Mouse (Mus musculus) hindbrain, embryonic 14.5 days (tissue): Measurements from ENCODE around the gene Rftn1. TPM values are rescaled to one million over a fixed set of nuclear protein-coding genes. Genes with fewer than 3 reads are reported as not detected.

Source experiments
- ATAC-seq: fragments of 200-750 bp; cut with Nextera tagmentation; 2 replicates; pipeline ENCODE4 v1.8.0; 2017; ENCODE audit warnings: moderate number of reproducible peaks, mild to moderate bottlenecking, moderate TSS enrichment, moderate library complexity; ENCODE audit not compliant: low FRiP score
- DNase-seq: peaks from one replicate; pipeline ENCODE4 v3.0.0-alpha.2; 2015; ENCODE audit warnings: low spot score
- H3K27ac ChIP-seq: fragments of 300-500 bp; sonication (generic); 2 replicates; pipeline ENCODE4 v1.5.1; 2014; ENCODE audit warnings: mild to moderate bottlenecking, moderate library complexity
- H3K27me3 ChIP-seq: fragments of 300-500 bp; sonication (generic); 2 replicates; pipeline ENCODE4 v1.6.1; 2014; ENCODE audit warnings: mild to moderate bottlenecking, low read length, mixed read lengths; ENCODE audit not compliant: control insufficient read depth, insufficient read depth
- H3K36me3 ChIP-seq: fragments of 300-500 bp; sonication (generic); replicated peaks from 2 replicates; pipeline ENCODE4 v1.6.1; 2014; ENCODE audit not compliant: control insufficient read depth, insufficient read depth
- H3K4me1 ChIP-seq: fragments of 300-500 bp; sonication (generic); replicated peaks from 2 replicates; pipeline ENCODE4 v1.6.1; 2014; ENCODE audit warnings: antibody characterized with exemption, low read length, mixed read lengths; ENCODE audit not compliant: control insufficient read depth, insufficient read depth
- H3K4me2 ChIP-seq: fragments of 300-500 bp; sonication (generic); replicated peaks from 2 replicates; pipeline ENCODE4 v1.6.1; 2014; ENCODE audit warnings: mild to moderate bottlenecking, moderate library complexity
- H3K4me3 ChIP-seq: fragments of 300-500 bp; sonication (generic); replicated peaks from 2 replicates; pipeline ENCODE4 v1.5.1; 2014; ENCODE audit warnings: mild to moderate bottlenecking, low read length
- H3K9ac ChIP-seq: fragments of 300-500 bp; sonication (generic); 2 replicates; pipeline ENCODE4 v1.6.1; 2014
- H3K9me3 ChIP-seq: fragments of 300-500 bp; sonication (generic); 2 replicates; pipeline ENCODE4 v1.6.1; 2016; ENCODE audit warnings: low read length; ENCODE audit not compliant: control insufficient read depth
- WGBS: fragments of 180-500 bp; shearing (Covaris S2); extraction: QIAGEN DNeasy Blood & Tissue Kit; methylation state at CpG from one replicate; pipeline ENCODE4 v1.1.7; 2014; 5-methylcytosine and 5-hydroxymethylcytosine counted together
- polyA plus RNA-seq: library from polyadenylated mRNA; unstranded; fragments of >200 nt; fragmentation: Nextera tagmentation; extraction: Ambion mirVana; gene quantifications from 2 replicates; pipeline ENCODE4 v1.2.1, GENCODE M21; 2014

Gene Rftn1
- polyA plus RNA-seq, 1 experiment from 2014 or later = 21.0 TPM

- Histone ChIP-seq H3K36me3 (no peaks in the 10 kb centered on the region), H3K4me3 (no peak overlapping the region), H3K9me3 (no peaks in the 10 kb centered on the region), H3K27me3 (no peaks in the 10 kb centered on the region), H3K27ac (no peak overlapping the region), H3K9ac (no peak overlapping the region), H3K4me1 (no peaks in the 10 kb centered on the region; the same call in 1 of the 2 replicates), H3K4me2 (no peak overlapping the region)
- ATAC-seq (no peak), DNase-seq (no peak)
- WGBS = 84% methylated on average over 10 of the region's 10 CpGs
Observed at GRCm38 (mm10) chr17:50068681-50069138, 121.8 kb downstream of the Rftn1 start.

- no peak overlapping the region for H3K4me3 ChIP-seq
- no peak overlapping the region for H3K27ac ChIP-seq
- no peaks in the 10 kb centered on the region for H3K9me3 ChIP-seq
- 88% methylated on average over 5 of the region's 5 CpGs for WGBS
- H3K36me3 ChIP-seq = no peaks in the 10 kb centered on the region
- H3K27me3 ChIP-seq = no peaks in the 10 kb centered on the region
- H3K4me2 ChIP-seq = no peak overlapping the region
- no peaks in the 10 kb centered on the region; the same call in 1 of the 2 replicates for H3K4me1 ChIP-seq
- DNase-seq (no peak), ATAC-seq (no peak)
- H3K9ac ChIP-seq = no peak overlapping the region
Observed at GRCm38 (mm10) chr17:50067774-50068680, 122.4 kb downstream of the Rftn1 start.

- Histone ChIP-seq H3K4me3 (no peak overlapping the region), H3K4me2 (no peak overlapping the region), H3K36me3 (no peaks in the 10 kb centered on the region), H3K9ac (no peak overlapping the region), H3K9me3 (no peaks in the 10 kb centered on the region), H3K27ac (no peak overlapping the region), H3K4me1 (no peaks in the 10 kb centered on the region; the same call in 1 of the 2 replicates), H3K27me3 (no peaks in the 10 kb centered on the region)
- no peak for ATAC-seq
- WGBS = 67% methylated on average over 8 of the region's 8 CpGs
- DNase-seq = no peak
Observed at GRCm38 (mm10) chr17:50066822-50067713, 123.4 kb downstream of the Rftn1 start.

DNA sequence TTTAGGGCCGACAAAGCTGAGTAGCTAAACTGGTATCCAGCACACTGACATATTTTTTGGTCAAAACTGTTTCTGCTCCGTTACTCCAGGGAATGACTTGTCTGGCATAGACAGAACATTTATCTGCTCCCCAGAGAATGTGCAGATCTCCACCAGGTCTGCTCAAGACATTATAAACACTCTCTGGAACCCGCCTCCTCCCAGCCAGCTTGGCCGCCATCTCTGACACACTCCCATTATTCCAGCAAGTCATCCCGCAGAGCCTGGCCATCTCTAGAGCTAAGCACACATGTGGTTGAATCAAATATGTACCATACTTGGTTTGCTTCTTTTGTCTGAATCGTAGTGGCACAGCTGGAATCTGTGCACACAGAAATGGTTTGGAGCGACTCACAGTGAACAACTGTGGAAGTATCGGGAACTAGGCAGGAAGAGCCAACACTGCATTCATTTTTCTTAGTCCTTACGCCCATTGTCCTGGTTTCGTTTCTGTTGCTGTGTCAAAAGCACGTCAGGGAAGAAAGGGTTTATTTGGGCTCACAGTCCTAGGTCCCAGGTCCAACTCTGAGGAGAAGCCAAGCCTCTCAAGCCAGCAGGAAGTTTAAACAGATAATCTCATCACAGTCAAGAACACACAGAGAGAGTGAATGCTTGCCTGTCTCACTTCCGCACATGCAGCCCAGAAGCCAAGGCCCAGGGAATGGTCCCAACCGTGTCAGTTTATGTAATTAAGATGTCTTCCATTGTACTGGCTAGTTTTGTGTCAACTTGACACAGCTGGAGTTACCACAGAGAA lies 126.4 kb downstream of the Rftn1 start:
- Histone ChIP-seq H3K4me3 (no peak overlapping the region), H3K36me3 (no peaks in the 10 kb centered on the region), H3K27ac (no peak overlapping the region), H3K4me2 (no peak overlapping the region), H3K27me3 (no peaks in the 10 kb centered on the region), H3K4me1 (no peaks in the 10 kb centered on the region), H3K9ac (no peak overlapping the region), H3K9me3 (no peaks in the 10 kb centered on the region)
- ATAC-seq (no peak), DNase-seq (no peak)
- 75% methylated on average over 13 of the region's 13 CpGs for WGBS

DNA sequence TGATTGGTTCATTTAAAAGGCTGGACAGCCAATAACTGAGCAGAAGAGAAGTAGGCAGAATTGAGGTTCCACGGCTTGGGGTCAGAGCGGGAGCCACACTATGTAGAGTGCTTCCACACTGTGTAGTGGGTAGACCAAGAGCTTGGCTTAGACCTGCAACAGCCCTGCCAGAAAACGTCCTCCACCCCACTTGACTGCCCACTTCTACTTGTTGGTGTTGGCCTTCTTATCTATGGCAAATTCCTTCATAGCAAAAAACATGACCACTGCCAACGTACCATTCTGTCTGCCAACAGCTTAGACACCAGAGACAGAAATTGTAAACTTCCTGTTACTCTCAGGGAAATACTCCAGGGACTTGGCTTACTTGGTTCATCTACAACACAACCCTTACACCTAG lies 127.8 kb downstream of the Rftn1 start:
- Histone ChIP-seq H3K9ac (no peak overlapping the region), H3K4me3 (no peak overlapping the region), H3K4me1 (no peaks in the 10 kb centered on the region), H3K9me3 (no peaks in the 10 kb centered on the region), H3K4me2 (no peak overlapping the region), H3K27ac (no peak overlapping the region), H3K36me3 (no peaks in the 10 kb centered on the region), H3K27me3 (no peaks in the 10 kb centered on the region)
- 94% methylated on average over 4 of the region's 4 CpGs for WGBS
- ATAC-seq (no peak), DNase-seq (no peak)

DNA sequence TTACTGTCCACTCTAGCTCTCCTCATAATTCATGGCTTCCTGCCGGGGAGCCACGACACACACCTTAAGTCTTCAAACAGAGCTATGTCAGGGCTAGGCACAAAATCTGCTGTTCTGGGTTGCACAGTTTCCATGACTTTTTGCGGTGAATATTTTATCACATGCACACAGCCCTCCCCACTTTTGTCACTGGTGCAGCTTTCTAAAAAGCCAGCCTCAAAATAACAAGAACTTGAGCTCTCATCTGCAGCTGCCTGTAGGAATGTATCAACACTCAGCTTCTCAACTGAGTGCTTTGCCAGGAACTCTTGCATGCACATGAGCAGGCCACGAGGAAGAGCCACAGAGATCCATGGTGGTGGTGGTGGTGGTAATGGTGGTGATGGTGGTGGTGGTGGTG lies 129.0 kb downstream of the Rftn1 start:
- H3K4me3 ChIP-seq = no peak overlapping the region
- H3K9ac ChIP-seq = no peak overlapping the region
- H3K27me3 ChIP-seq = no peaks in the 10 kb centered on the region
- H3K36me3 ChIP-seq = no peaks in the 10 kb centered on the region
- no peak for ATAC-seq
- WGBS = 95% methylated on average over 4 of the region's 4 CpGs
- H3K9me3 ChIP-seq = no peaks in the 10 kb centered on the region
- DNase-seq = no peak
- no peaks in the 10 kb centered on the region for H3K4me1 ChIP-seq
- no peak overlapping the region for H3K4me2 ChIP-seq
- no peak overlapping the region for H3K27ac ChIP-seq

DNA sequence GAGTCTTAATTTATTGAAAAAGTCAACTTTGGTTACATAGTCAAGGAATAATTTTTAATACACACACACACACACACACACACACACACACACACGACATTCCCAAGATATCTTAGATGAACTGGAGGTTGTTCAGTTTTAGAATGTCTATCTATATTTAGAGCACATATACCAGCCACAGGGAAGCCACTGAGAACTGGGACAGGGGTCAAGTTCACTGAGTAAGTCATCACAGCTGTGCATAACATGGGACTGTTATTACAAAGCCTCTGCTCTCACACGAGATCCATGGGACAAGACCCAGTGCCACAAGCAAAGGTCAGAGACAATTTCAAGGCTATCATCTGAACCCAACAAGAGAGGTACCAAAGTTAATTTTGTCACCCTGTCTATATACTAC lies 130.3 kb downstream of the Rftn1 start:
- Histone ChIP-seq H3K27ac (no peak overlapping the region), H3K36me3 (no peaks in the 10 kb centered on the region), H3K9ac (no peak overlapping the region), H3K4me1 (peaks cover 3% of the 10 kb centered on the region; the same call in 1 of the 2 replicates), H3K4me3 (no peak overlapping the region), H3K9me3 (no peaks in the 10 kb centered on the region), H3K27me3 (no peaks in the 10 kb centered on the region), H3K4me2 (no peak overlapping the region)
- ATAC-seq (no peak), DNase-seq (no peak)
- WGBS = 72% methylated on average over 2 of the region's 2 CpGs

DNA sequence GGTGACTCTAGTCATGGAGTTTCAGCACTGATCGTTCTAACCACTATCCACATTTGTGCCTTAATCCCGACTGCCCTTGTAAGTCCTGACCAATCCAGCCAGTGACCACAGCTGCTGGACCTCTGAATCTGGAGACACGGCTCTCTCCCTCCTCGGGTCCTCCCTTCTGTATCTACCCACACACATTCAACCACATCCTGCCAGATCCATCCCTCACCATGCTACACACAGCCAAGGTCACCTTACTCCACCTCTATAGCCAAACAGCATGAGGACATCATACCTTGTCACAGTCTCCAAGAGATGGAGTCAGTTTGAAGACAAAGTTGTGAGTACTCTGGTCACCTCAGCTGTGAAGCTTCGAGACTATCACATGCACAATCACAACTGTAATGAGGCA lies 131.1 kb downstream of the Rftn1 start:
- Histone ChIP-seq H3K9me3 (no peaks in the 10 kb centered on the region), H3K27me3 (no peaks in the 10 kb centered on the region), H3K36me3 (no peaks in the 10 kb centered on the region), H3K4me1 (peaks cover 9% of the 10 kb centered on the region; the same call in 1 of the 2 replicates), H3K4me2 (no peak overlapping the region), H3K9ac (no peak overlapping the region), H3K27ac (no peak overlapping the region), H3K4me3 (no peak overlapping the region)
- WGBS = 91% methylated on average over 5 of the region's 5 CpGs
- DNase-seq = no peak
- ATAC-seq = no peak
